Mouse (Mus musculus) spleen, embryonic (tissue): ENCODE results near the gene Mcm3.
"Not testable (repeated sequence)": the region's sequence is repeated elsewhere in the genome, so short reads cannot be mapped to it uniquely, and the experiment has no call there.

Experiments
- CTCF ChIA-PET: fragments of 350-600 bp; sonication (Branson Sonifier 250); formaldehyde crosslinking; loops from one replicate; lab custom pipeline; 2022; lab: Charles Lee

The Mcm3 gene

DNA sequence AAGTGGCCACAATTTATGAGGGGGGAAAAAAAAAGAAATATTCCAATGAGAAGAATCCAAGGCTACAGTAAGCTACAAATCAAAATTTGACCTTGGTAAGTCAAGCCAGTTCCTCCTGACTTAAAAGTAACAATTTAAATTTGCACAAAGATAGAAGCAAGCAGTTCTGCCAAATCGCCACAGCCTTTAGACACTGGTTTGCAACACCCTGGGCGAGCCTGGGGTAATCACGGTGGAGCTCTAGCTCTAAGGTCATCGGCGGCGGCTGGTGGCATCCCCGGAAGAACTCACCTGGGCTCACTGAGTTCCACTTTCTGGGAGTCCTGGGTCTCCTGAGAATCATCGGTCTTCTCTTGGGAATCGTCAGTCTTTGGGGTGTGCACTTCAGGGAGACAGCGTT is 15.6 kb downstream of the Mcm3 start:
- CTCF ChIA-PET: no interaction called here

DNA sequence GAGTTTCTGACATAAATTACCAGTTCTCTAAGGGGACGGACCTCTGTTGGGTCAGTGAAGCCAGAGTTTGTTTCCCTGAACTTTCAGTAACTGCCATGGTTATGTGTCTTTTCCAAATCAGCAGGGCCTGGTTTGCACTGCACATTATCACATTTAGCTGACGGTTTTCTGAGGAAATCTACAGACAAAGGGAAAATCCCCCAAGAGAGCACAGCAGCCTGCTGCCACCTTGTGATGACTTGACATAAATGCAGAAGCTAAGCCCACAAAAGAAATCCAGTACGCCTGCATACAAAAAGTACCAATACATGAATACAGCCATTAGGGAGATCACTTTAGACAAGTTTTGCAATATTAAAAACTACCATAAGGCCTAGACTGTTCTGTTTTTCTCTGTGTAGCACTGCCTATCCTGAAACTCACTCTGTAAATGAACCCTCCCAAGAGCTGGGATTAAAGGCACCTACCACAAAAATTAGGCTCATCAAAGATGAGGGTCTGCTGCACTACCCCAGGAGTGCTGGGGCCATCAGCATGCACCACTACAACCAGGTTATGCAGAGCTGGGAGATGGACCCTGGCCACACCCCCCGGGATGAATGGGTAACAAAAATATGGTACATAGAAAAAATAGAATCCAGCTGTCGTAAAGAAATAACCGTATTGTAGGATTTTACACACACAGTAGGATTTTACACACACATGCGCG is 18.3 kb downstream of the Mcm3 start:
- CTCF ChIA-PET: no interaction called here

DNA sequence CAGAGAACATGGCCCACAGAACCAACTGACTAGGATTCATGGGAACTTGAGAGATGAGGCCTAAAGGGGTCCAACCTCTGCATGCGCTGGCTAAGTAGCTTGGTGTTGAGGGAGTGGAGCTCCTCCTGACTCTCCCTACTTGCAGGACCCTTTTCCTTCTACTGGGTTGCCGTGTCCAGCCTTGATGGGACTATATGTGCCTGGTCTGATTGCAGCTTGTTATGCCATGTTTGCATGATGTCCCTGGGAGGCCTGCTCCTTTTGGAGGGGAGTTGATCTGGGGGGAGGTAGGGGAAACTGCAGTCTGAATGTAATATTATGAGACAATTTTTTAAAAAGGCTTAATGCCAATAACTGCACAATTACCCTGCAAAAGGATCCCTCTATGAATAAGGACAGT is 18.8 kb downstream of the Mcm3 start:
- CTCF ChIA-PET: no interaction called here

DNA sequence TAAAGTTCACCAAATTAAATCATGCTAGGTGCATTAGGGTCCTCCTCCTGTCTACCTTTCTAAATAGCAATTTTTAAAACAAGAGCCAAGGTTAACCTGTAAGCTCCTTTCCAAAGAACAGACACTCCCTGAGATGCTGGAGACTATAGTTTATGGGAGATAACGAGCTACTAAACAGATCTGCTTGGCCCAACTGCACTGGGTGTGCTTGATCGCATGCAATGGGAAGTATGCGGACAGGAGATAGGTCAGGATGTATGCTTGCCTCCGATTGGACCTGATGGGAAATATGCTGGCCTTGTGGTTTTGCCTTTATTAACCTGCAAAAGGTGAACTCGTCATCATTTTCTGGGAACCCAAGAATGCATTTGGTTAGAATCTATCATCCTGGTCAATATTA is 24.9 kb downstream of the Mcm3 start:
- CTCF ChIA-PET: no interaction called here

DNA sequence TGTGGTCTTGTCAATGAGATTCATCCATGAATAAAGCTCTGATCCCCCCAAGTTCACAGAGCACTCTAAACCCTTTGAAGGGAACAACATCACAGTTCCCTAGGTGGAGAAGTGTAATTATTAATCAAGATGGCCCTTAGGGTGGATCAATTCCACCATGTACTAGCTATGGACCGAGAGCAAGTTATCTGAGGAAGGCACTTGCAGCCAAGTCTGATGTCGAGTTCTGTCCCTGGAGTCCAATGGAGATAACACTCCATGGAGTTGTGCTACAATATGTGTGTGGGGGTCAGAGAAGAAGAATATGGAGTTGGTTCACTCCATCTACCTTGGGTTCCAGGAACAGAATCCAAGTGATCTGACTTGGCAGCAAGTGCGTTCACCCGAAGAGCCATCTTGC is 25.4 kb downstream of the Mcm3 start:
- CTCF ChIA-PET: no interaction called here

DNA sequence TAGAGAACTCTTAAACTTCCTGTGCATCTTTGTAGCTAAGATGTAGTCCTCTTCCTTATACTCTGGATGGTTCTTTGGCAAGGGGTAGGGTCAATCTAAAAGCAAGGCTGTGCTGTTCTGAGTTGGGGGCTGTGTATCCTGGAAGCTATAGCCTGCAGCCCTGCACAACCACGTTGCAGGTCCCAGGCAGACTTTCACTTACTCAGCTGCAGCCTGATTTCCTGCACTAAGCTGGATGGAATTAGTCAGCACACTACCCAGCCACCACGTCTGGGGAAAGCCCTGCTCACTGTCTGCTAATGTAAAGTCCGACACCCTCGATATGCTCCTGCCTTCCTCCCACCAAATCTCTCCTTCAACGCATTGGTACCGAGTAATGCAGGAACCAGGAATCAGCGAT is 28.7 kb downstream of the Mcm3 start:
- CTCF ChIA-PET: no interaction called here

DNA sequence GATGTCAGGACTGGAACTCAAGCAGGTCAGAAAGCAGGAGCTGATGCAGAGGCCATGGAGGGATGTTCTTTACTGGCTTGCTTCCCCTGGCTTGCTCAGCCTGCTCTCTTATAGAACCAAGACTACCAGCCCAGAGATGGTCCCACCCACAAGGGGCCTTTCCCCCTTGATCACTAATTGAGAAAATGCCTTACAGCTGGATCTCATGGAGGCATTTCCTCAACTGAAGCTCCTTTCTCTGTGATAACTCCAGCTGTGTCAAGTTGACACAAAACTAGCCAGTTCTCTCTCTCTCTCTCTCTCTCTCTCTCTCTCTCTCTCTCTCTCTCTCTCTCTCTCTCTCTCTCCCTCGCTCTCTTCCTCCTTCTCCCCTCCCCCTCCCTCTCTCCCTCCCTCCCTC is 29.6 kb downstream of the Mcm3 start, which contains the start of gene Il17f:
TSS of gene Il17f (minus strand) at position 101 of the 400 bp plus-strand sequence.
- CTCF ChIA-PET: not testable (repeated sequence)

DNA sequence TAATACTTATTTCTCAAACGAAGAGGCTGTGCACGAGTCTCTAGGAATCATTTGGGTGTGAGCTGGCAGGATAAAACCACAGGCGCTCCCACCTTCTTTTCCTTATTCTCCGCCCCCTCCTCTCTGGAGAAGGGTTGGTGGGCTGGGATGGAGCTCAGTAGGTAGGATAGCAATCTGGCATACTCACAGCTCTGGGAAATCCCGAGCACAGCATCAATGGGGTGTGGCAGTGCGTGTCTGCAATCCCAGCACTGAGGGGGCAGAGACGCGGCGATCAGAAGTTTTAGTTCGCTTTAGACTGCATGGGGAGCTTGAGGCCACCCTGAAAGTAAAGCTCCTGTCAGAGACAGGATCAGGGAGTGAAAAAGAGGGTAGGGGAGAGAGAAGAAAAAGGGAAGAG is 31.7 kb downstream of the Mcm3 start:
- CTCF ChIA-PET: no interaction called here

DNA sequence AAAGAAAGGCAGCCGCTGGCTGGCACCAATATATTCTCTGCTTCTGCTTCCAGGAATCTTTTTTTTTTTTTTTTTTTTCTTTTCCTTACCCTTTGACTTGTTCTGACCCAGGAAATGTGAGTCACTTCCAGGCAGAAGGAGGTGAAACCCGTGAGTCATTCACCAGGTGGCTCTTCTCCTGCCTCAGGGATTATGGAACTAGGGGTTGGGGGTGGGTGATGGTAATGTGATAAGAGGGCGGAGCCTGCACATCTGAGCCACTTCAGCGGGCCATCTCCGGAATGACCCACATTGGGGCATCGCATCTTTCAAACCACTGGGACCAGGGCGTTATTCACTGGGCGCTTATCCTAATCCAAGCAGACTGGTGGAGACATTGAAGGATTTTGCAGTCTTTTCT is 33.1 kb downstream of the Mcm3 start:
- CTCF ChIA-PET: no interaction called here

DNA sequence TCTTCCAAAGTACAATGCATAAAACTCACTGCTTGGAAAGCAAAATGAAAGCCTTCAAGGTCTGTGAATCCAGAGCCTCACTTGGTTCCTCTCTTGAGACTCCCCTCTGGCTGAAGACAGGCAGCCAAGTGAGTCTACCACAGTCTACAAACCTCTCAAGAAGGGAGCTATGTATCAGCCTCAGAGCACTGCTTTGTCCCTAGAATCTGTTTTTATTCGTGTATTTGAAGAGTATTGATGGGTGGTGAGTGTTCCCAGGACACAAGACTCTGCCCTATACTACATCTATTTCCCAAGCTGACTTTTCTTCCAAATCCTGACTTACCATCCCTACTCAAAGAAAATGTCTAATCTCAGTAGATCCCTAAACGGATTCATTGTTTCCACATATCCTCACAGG is 41.7 kb downstream of the Mcm3 start:
- CTCF ChIA-PET: no interaction called here

DNA sequence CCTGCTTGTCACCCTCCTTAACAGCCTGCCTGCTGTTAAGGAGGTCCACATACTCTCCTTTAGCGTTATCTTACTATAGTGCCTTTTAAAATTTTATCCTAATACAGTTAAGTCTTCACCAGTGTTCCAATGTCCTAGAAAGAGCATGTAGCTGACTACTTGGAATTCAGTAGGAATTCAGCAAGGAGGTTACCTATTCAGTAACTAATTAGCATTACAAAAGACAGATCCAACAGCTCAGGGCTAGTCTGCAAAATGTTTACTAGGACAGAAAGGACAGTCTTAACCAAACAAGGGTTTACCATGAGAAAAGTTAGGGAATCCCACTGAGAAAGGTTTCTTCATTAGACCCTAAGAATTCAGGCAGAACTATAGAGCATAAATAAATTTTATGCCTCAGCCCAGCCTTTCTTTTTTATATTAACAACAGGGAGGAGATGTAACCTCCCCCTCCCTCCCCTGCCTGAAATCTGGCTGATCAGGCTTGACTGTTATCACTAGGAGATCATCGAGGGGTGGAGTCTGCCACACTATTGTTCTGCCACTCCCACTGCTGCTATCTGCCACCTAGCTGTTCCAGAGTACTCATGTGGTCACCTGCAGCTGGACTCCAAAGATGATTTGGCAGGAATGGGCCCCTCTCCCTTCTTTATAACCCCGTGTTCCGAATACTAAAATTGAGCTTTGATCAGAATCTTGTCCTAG is 45.9 kb downstream of the Mcm3 start:
- CTCF ChIA-PET: not testable (repeated sequence)

DNA sequence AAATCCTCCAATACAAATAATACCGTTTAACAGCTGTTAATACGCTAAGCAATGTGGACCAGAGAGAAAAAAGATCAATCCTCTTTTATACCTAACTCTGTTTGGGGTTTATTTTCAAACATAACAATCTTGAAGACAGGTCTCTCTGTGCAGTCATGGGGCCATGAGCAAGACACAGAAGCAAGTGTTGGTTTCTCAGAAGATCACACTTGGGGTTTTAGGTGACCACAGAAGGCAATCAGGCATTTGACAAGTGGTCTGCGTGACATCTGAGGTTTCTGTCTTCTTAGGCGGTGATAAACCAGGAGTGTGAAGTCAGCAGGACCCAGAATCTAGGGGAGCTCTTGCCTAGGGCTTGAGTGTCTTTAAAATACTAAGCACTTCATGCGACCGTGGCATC is 53.6 kb downstream of the Mcm3 start:
- CTCF ChIA-PET: no interaction called here

DNA sequence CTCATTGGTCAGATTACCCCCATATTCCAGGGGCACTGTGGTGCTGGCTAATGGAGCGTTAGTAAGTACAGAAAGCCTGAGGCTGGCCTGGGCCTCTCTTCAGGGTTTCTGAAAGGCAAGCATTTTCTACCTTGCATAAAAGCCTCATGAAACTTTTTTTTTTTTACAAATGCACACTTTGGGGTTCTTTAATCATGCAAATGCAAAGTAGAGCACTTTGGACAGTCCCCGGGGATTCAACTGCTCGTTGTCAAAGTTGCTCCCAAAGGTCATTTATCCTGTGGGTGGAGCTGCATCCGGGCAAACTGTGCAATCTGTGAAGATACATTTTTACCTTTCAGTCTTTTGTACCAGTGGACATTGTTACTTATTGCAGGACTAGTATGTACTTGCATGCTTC is 58.7 kb downstream of the Mcm3 start:
- CTCF ChIA-PET: no interaction called here

DNA sequence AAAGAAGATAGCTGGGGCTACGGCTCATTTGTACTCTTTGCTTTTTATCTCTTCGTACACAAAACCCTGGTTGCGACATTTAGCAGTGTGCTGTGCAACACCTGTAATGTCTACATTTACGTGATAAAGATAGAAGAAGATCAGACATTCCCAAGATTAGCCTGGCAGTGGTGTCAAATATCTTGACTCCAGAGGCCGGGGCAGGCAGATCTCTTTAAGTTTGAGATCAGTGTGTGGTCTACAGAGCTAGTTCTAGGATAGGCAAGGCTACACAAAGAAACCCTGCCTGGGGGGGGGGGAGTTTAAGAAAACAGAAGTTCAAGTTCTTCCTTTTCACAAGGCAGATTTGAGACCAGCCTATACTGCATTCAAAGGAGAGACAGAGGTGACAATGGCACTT is 59.8 kb downstream of the Mcm3 start:
- CTCF ChIA-PET: no interaction called here

DNA sequence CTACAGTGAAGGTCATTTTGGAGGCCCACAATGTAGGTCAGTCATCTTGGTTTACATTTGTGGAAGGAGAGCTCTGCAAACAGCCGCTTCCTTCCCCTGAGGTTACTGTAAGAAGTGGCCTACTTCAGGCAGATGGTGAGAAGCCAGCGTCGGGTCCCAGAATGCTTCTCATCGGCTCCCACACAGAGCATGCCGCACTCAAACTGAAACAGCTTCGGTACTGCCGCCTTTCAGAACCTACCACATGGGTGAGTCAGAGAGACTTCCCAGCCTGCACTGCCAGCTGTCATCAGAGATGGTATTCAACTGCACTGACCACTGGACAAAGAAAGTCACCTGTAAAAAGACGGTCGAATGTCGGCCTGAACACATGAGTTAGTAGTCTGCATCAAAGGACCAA is 60.3 kb downstream of the Mcm3 start:
- CTCF ChIA-PET: no interaction called here

DNA sequence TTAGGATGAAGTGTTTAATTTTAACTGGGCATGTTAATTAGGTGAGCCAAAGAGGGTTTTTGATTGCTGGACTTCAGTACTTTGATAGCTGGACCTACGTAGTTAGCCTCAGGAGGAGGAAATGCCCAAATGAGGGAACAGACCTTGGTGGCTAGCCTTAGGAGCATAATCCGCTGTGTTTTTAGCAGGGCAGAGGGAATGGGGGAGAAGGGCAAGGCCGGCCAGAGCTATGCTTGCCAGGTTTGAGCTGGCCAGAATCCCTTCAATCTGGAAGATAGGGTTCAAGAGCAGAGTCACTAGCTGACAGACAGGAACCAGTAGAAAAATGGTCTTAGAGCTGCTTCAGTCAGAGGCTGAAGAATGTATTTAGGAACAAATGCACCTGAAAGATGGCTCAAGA is 62.5 kb downstream of the Mcm3 start:
- CTCF ChIA-PET: no interaction called here

DNA sequence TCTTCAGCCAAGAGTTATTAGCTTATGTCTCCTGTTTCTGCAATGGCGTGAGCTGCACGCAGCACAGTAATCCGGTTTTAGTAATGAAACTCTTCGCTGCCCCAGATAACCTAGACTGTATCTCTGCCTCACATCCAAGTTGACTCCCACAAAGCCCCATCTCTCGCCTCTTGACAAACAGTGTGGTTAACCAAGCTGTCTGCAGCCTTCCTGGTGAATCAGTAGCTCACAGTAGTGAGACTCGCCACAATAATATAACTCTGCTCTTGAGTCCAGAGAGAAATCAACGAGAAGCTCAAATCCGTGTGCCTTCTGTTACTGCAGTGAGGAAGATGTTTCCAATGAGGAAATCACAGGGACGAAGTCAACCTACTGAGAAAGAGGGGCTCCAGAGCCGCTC is 65.7 kb downstream of the Mcm3 start:
- CTCF ChIA-PET: no interaction called here
